Mouse (Mus musculus) liver, adult 2 months (tissue): ENCODE measurements at regions not wholly inside any gene's neighbourhood (a gene's known extent, or its start where the extent isn't known, plus 50 kb on each side); places are given as distances from the start of the nearest gene placed in this dataset.

Experiments used
- DNase-seq: peaks from one replicate; pipeline ENCODE4 v3.0.0-alpha.2; 2011; ENCODE audit warnings: low read depth, low spot score; ENCODE audit errors: extremely low read depth
- H3K27ac ChIP-seq: fragments of 200-500 bp; replicated peaks from 2 replicates; pipeline ENCODE4 v1.5.1; 2012; ENCODE audit warnings: low read depth, mild to moderate bottlenecking, control low read depth, inconsistent platforms, low read length; ENCODE audit not compliant: insufficient read depth
- H3K27me3 ChIP-seq: fragments of 200-500 bp; 2 replicates; pipeline ENCODE4 v1.6.1; 2012; ENCODE audit warnings: mild to moderate bottlenecking, moderate library complexity, low read length, inconsistent platforms; ENCODE audit not compliant: control insufficient read depth, insufficient read depth
- H3K36me3 ChIP-seq: fragments of 200-500 bp; 2 replicates; pipeline ENCODE4 v1.6.1; 2012; ENCODE audit warnings: low read length, inconsistent platforms; ENCODE audit not compliant: control insufficient read depth, insufficient read depth
- H3K4me1 ChIP-seq: fragments of 200-500 bp; 2 replicates; pipeline ENCODE4 v1.6.1; 2011; ENCODE audit warnings: low read length; ENCODE audit not compliant: control insufficient read depth, insufficient read depth
- H3K4me3 ChIP-seq: fragments of 200-500 bp; 2 replicates; pipeline ENCODE4 v1.5.1; 2011; ENCODE audit warnings: low read depth, mild to moderate bottlenecking, control low read depth, low read length, moderate library complexity; ENCODE audit not compliant: insufficient read depth
- H3K79me2 ChIP-seq: fragments of 200-500 bp; 2 replicates; pipeline ENCODE4 v1.6.1; 2012; ENCODE audit warnings: inconsistent platforms, mild to moderate bottlenecking, low read length, moderate library complexity; ENCODE audit not compliant: control insufficient read depth, insufficient read depth
- H3K9ac ChIP-seq: fragments of 200-500 bp; 2 replicates; pipeline ENCODE4 v1.6.1; 2012; ENCODE audit warnings: low read depth, mild to moderate bottlenecking, control low read depth, inconsistent platforms, low read length
- CTCF ChIP-seq: fragments of 200-500 bp; IDR thresholded peaks from 2 replicates; pipeline ENCODE4 v1.5.1; 2011; ENCODE audit warnings: low read depth, low read length, control low read depth
- POLR2A ChIP-seq: fragments of 200-500 bp; IDR thresholded peaks from 2 replicates; pipeline ENCODE4 v1.6.1; 2011; ENCODE audit warnings: low read length, control low read depth; ENCODE audit not compliant: insufficient read depth; ENCODE audit errors: extremely low read depth
- WGBS: fragments of 180-500 bp; shearing (Covaris S2); methylation state at CpG from one replicate; pipeline ENCODE4 v1.1.7; 2018; 5-methylcytosine and 5-hydroxymethylcytosine counted together

DNA sequence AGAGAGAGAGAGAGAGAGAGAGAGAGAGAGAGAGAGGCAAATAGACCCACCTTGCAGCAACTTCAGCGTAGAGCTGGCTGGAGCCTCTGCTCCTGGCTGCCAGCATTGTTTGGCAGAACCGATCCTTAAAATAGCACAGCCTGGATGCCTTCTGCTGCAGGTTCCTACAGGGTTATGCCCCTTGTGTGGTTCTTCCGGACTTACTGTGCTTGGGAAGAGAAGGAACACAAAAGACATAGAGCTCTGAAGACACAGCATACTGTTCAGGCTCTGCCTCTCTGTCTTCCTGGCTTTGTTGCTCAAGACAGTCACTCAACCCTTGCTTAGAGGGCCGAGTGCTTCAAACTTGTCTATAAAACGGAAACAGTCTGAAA is 86.2 kb upstream of the Slc25a26 start:
- no peaks in the 10 kb centered on the region for H3K4me1 ChIP-seq
- WGBS, result 79% methylated on average over 5 of the region's 5 CpGs
- DNase-seq, result no peak

DNA sequence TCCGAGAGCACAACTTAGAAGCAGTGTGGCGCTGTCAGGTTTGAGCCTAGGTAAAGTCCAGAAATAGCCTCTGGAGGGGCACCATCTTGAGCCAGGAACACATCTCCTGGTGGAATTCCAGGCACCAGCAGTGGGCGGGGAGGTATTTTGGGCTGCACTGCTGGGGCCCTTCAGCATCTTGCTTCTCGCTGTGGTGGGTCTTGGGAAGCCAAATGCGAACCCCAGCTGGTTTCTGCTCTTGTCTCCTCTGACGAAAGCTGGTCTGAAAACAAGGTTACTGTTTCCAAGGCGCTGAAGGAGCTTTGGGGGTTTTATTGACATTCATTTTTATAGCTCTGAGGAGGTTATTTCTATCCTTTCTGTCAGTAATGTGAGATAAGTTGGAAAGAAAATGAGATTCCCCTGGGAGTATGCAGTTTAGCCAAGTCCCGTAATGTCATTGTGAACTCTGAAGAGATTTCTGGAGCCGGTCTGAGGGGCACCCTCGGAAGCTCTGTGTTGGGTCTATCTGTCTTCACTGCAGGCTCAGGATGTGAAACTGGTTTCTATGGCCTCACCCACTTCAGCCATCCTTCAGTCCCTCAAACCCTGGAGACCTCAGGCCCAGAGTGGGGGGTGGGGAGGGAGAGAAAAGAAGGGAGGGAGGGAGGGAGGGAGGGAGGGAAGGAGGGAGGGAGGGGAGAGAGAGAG is 86.7 kb upstream of the Slc25a26 start:
- H3K4me3 ChIP-seq, result no peak overlapping the region
- H3K4me1 ChIP-seq, result no peaks in the 10 kb centered on the region
- DNase-seq, result no peak
- H3K79me2 ChIP-seq, result no peaks in the 10 kb centered on the region
- H3K27me3 ChIP-seq, result no peaks in the 10 kb centered on the region
- TF ChIP-seq CTCF, result no peak
- TF ChIP-seq POLR2A, result no peak
- H3K36me3 ChIP-seq, result no peaks in the 10 kb centered on the region
- H3K27ac ChIP-seq, result no peak overlapping the region
- H3K9ac ChIP-seq, result no peak overlapping the region
- 84% methylated on average over 10 of the region's 10 CpGs for WGBS

More for the DNA sequence above, 86.2 kb upstream of the Slc25a26 start:
- Histone ChIP-seq H3K36me3 (no peaks in the 10 kb centered on the region), H3K4me3 (no peak overlapping the region), H3K27ac (no peak overlapping the region), H3K79me2 (no peaks in the 10 kb centered on the region), H3K9ac (no peak overlapping the region), H3K27me3 (no peaks in the 10 kb centered on the region)
- TF ChIP-seq CTCF (no peak), POLR2A (no peak)

DNA sequence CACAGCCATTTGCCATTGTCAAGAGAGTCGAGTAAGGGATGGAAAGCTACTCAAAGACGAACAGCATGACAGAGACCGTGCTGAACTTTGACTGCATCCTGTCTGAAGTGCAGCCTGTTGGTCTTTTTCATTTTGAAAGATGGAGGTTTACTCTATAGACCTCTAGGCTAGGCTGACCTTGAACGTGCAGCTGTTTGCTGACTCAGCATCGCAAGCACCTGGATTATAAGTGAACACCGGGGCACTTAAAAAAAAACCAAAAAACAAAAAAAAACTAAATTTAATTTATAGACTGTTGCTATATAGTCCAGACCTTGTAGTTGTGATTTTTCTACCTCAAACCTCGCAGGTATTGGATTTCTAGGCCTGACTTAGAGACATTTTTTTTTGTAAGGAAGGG is 87.8 kb upstream of the Slc25a26 start:
- WGBS, result 92% methylated on average over 7 of the region's 7 CpGs
- H3K4me3 ChIP-seq, result no peak overlapping the region

DNA sequence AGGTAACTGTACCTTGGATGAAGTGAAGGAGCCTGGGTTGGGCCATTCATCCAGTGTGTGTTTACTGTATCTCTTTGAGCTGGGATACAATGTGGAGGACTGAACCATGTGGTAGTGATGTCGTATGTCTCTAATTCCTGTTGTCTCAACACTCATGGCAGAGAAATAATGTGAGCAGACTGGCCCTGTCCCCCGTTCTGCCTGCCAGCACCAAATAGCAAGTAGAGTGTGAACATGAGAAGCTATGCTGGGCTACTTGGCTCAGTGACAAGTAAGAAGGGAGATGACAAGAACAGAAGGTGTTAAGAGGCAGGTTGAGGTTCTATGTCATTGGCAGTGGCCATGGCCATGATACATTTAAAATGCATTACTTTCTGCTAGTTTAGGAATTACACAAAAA is 89.7 kb upstream of the Slc25a26 start:
- no peak for DNase-seq
- no peak for TF ChIP-seq POLR2A
- no peak for TF ChIP-seq CTCF
- H3K27me3 ChIP-seq, result no peaks in the 10 kb centered on the region
- H3K9ac ChIP-seq, result no peak overlapping the region
- H3K27ac ChIP-seq, result no peak overlapping the region
- H3K4me1 ChIP-seq, result no peaks in the 10 kb centered on the region
- no peaks in the 10 kb centered on the region for H3K36me3 ChIP-seq
- 91% methylated on average over 2 of the region's 2 CpGs for WGBS
- H3K4me3 ChIP-seq, result no peak overlapping the region
- no peaks in the 10 kb centered on the region for H3K79me2 ChIP-seq

More for the DNA sequence above, 87.8 kb upstream of the Slc25a26 start:
- Histone ChIP-seq H3K4me1 (no peaks in the 10 kb centered on the region), H3K27me3 (no peaks in the 10 kb centered on the region), H3K27ac (no peak overlapping the region), H3K36me3 (no peaks in the 10 kb centered on the region), H3K79me2 (no peaks in the 10 kb centered on the region), H3K9ac (no peak overlapping the region)
- no peak for TF ChIP-seq POLR2A
- no peak for TF ChIP-seq CTCF
- DNase-seq, result no peak

DNA sequence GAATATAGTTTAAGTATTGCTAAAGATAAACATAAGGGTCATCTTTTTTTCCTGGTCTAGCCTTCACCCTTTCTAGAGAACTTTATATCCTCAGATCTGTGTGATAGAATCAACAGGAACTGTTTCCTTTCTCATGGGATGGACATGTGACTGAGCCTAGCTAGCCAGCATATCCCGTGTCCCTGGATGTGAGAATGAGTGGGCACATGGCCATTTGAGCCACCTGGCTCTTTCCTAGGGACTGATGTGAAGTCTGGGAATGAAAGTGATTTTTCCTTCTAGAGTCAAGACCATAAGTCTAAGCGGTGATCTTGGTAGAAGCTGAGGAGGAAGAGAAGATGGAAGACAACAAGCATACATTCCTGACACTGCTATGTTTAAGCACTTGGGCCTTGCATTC is 91.1 kb upstream of the Slc25a26 start:
- H3K9ac ChIP-seq, result no peak overlapping the region
- no peak for DNase-seq
- WGBS, result 87% methylated on average over 2 of the region's 2 CpGs
- H3K27me3 ChIP-seq, result no peaks in the 10 kb centered on the region
- no peaks in the 10 kb centered on the region for H3K79me2 ChIP-seq
- no peak overlapping the region for H3K4me3 ChIP-seq
- H3K27ac ChIP-seq, result no peak overlapping the region
- TF ChIP-seq CTCF, result no peak
- no peak for TF ChIP-seq POLR2A
- no peaks in the 10 kb centered on the region for H3K36me3 ChIP-seq
- no peaks in the 10 kb centered on the region for H3K4me1 ChIP-seq

DNA sequence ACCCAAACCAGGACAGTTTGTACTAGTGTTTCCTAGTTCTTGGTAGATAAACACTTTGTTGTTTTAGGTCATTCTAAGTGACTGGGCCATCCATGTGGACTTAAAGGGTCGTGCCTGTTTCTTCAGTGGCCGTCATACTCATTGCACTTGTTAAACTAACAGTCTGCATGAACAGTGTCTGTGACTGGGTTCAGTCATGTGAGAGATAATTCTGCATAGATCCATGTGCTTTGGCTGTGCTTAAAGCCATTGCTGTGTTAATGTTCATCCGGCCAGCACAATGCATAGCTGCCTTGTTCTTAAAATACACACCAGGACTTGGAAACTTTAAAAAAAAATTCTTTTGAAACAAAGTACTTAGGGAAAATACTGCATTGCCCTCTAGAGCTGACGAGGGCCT is 92.4 kb upstream of the Slc25a26 start:
- H3K4me3 ChIP-seq, result no peak overlapping the region
- no peaks in the 10 kb centered on the region for H3K4me1 ChIP-seq
- H3K27me3 ChIP-seq, result no peaks in the 10 kb centered on the region
- WGBS, result 84% methylated on average over 4 of the region's 4 CpGs
- no peak for DNase-seq
- no peak overlapping the region for H3K9ac ChIP-seq
- no peak overlapping the region for H3K27ac ChIP-seq
- no peaks in the 10 kb centered on the region for H3K36me3 ChIP-seq
- TF ChIP-seq POLR2A (no peak), CTCF (no peak)
- no peaks in the 10 kb centered on the region for H3K79me2 ChIP-seq
